In genomic region chr2:24367895-24368261, GRCm38 (mm10) we compare ENCODE assay signal across 8 mouse cellular contexts. TPM values are rescaled to one million over a fixed set of nuclear protein-coding genes. Genes with fewer than 3 reads are reported as not detected.
DNase-seq lines count a peak whose midpoint lies in the region; ATAC-seq lines count a peak whose summit lies in the region.

No protein-coding gene starts in this region.

- DNase-seq in heart, adult 18-20 months: no peak
- peak; percentile 56 for DNase-seq in 416B (ENCODE audit: low read depth)
- DNase-seq in adrenal gland, adult 18-20 months (ENCODE audit: low spot score in 2 of 2): no peak
- DNase-seq in thymus, postnatal 36 days: no peak
- no peak for DNase-seq in cerebellum, postnatal 25 days

- no peak for ATAC-seq in heart, embryonic 11.5 days (replicated peaks; ENCODE audit: insufficient number of reproducible peaks, low FRiP score, low TSS enrichment)
- ATAC-seq in forebrain, embryonic 15.5 days (replicated peaks): no peak
- ATAC-seq in liver, embryonic 15.5 days (ENCODE audit: insufficient read depth): no peak

- no peaks in the 10 kb centered on the region for H3K9me3 ChIP-seq in heart, embryonic 11.5 days (replicated peaks; ENCODE audit: control insufficient read depth, low read length)
- H3K9me3 ChIP-seq in forebrain, embryonic 15.5 days: no peaks in the 10 kb centered on the region
- no peaks in the 10 kb centered on the region for H3K9me3 ChIP-seq in liver, embryonic 15.5 days (replicated peaks)

- no peak overlapping the region for H3K27ac ChIP-seq in heart, embryonic 11.5 days (ENCODE audit: low read depth, low read length)
- H3K27ac ChIP-seq in forebrain, embryonic 15.5 days (replicated peaks): no peak overlapping the region
- H3K27ac ChIP-seq in liver, embryonic 15.5 days (replicated peaks): 0 out of 2 replicates have a peak overlapping the region, but pooled peaks have one; percentile 29

- H3K4me2 ChIP-seq in heart, embryonic 11.5 days: peak overlapping the region; percentile 71
- peak overlapping the region; percentile 77 for H3K4me2 ChIP-seq in forebrain, embryonic 15.5 days (replicated peaks)
- H3K4me2 ChIP-seq in liver, embryonic 15.5 days: peak overlapping the region; percentile 80

- no peaks in the 10 kb centered on the region for H3K36me3 ChIP-seq in heart, embryonic 11.5 days (ENCODE audit: control insufficient read depth, insufficient read depth, low read length)
- H3K36me3 ChIP-seq in forebrain, embryonic 15.5 days: no peaks in the 10 kb centered on the region
- H3K36me3 ChIP-seq in liver, embryonic 15.5 days (replicated peaks): no peaks in the 10 kb centered on the region

- peaks cover 4% of the 10 kb centered on the region; the same call in 1 of the 2 replicates for H3K4me1 ChIP-seq in heart, embryonic 11.5 days (ENCODE audit: control insufficient read depth, insufficient read depth, low read length)
- H3K4me1 ChIP-seq in forebrain, embryonic 15.5 days: peaks cover 4% of the 10 kb centered on the region
- H3K4me1 ChIP-seq in liver, embryonic 15.5 days (replicated peaks): peaks cover 12% of the 10 kb centered on the region

- H3K4me3 ChIP-seq in heart, embryonic 11.5 days (ENCODE audit: low read depth, low read length): peak overlapping the region; percentile 22
- peak overlapping the region; percentile 42; the same call in 1 of the 2 replicates for H3K4me3 ChIP-seq in forebrain, embryonic 15.5 days
- H3K4me3 ChIP-seq in liver, embryonic 15.5 days (replicated peaks): peak overlapping the region; percentile 54

- H3K27me3 ChIP-seq in heart, embryonic 11.5 days (ENCODE audit: control insufficient read depth, insufficient read depth, low read length): peaks cover 10% of the 10 kb centered on the region
- H3K27me3 ChIP-seq in forebrain, embryonic 15.5 days: no peaks in the 10 kb centered on the region
- H3K27me3 ChIP-seq in liver, embryonic 15.5 days: no peaks in the 10 kb centered on the region; the same call in 1 of the 2 replicates

- WGBS in heart, embryonic 11.5 days (ENCODE audit: insufficient replicate concordance): 52% methylated on average over 4 of the region's 4 CpGs
- WGBS in forebrain, embryonic 15.5 days: 72% methylated on average over 4 of the region's 4 CpGs
- WGBS in liver, embryonic 15.5 days (ENCODE audit: insufficient replicate concordance): 41% methylated on average over 4 of the region's 4 CpGs

- no peak overlapping the region; the same call in 1 of the 2 replicates for H3K9ac ChIP-seq in heart, embryonic 11.5 days (ENCODE audit: low read depth, low read length)
- H3K9ac ChIP-seq in forebrain, embryonic 15.5 days (replicated peaks): 0 out of 2 replicates have a peak overlapping the region, but pooled peaks have one; percentile 35
- H3K9ac ChIP-seq in liver, embryonic 15.5 days: peak overlapping the region; percentile 31; the same call in 1 of the 2 replicates

RNA-seq across cellular contexts. Expression of gene Psd4, which starts 0.5 kb away (rescaled TPM):
- 0.42 and 0.46 TPM in 2 replicates for polyA plus RNA-seq in heart, embryonic 11.5 days (2014; fragmentation: Nextera tagmentation; extraction: Ambion mirVana)
- total RNA-seq in heart, adult 18-20 months (2021): 1 to 10 TPM; 1.0 to 3.1 TPM
- 0.28 and 0.59 TPM in 2 replicates for polyA plus RNA-seq in forebrain, embryonic 15.5 days (2015; fragmentation: Nextera tagmentation; extraction: Ambion mirVana)
- 7.6 and 8.1 TPM in 2 replicates for polyA plus RNA-seq in liver, embryonic 15.5 days (2015; fragmentation: Nextera tagmentation; extraction: Ambion mirVana)
- 1 to 10 TPM; 3.4 to 4.2 TPM for total RNA-seq in adrenal gland, adult 18-20 months (2021)

RNA-seq across cellular contexts. Expression of gene Il1rn, which starts 31.2 kb away (rescaled TPM):
- polyA plus RNA-seq in heart, embryonic 11.5 days (2014; fragmentation: Nextera tagmentation; extraction: Ambion mirVana): not detected in 2 replicates
- total RNA-seq in heart, adult 18-20 months (2021): under 1 TPM in 1 of 2 experiments, not detected in 1; 0.41 TPM
- polyA plus RNA-seq in forebrain, embryonic 15.5 days (2015; fragmentation: Nextera tagmentation; extraction: Ambion mirVana): 0.15 and 0.17 TPM in 2 replicates
- 8.2 and 12.0 TPM in 2 replicates for polyA plus RNA-seq in liver, embryonic 15.5 days (2015; fragmentation: Nextera tagmentation; extraction: Ambion mirVana)
- under 1 TPM; 0.13 to 0.32 TPM for total RNA-seq in adrenal gland, adult 18-20 months (2021)
